Mouse (Mus musculus) adrenal gland, postnatal 10 days (tissue): ENCODE data around the gene Gm2a. TPM values are rescaled to one million over a fixed set of nuclear protein-coding genes. Genes with fewer than 3 reads are reported as not detected.
"Not testable (repeated sequence)": the region's sequence is repeated elsewhere in the genome, so short reads cannot be mapped to it uniquely, and the experiment has no call there.

Source experiments
- DNase-seq: peaks from one replicate; pipeline ENCODE4 v3.0.0; 2021; ENCODE audit warnings: mixed read lengths
- total RNA-seq, 2 experiments: library from RNA; stranded (reverse); gene quantifications; 2 replicates each; pipeline ENCODE4 v1.2.3; 2021

The Gm2a gene
- total RNA-seq, 2 experiments from 2014 or later, result 75.3 to 78.6 TPM

DNA sequence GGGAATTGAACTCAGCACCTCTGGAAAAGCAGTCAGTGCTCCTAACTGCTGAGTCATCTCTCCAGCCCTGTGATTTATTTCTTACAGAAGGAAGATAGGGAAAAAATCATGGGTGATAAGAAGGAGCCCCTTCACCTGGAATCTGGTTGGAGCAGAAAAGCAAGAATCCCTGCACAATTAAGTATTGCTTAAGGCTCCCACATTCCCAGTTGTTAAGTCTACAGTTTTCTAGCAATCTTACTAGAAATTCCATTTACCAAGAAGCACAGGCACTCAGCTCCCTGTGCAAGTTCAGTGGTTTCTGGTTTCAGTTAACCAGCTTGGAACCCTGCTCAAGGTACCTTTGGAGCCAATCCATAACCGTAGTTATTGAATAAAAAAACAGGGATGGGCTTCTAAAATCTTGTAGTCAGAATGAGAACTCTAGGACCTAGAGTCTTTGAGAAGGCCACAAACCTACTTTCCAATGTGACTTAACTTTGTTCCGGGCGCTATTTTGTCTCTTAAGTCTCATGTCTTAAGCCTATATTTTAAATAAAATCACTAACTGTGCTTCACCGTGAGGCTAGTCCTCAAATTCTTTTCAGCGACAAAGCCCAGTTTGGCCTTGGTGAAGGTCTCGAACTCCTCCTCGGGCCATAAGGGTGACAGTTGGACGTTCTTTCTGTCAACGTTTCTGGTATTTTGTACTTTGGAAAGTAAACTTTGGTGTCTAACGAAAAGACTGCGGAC, 1.0 kb upstream of the Gm2a start:
- no peak for DNase-seq

DNA sequence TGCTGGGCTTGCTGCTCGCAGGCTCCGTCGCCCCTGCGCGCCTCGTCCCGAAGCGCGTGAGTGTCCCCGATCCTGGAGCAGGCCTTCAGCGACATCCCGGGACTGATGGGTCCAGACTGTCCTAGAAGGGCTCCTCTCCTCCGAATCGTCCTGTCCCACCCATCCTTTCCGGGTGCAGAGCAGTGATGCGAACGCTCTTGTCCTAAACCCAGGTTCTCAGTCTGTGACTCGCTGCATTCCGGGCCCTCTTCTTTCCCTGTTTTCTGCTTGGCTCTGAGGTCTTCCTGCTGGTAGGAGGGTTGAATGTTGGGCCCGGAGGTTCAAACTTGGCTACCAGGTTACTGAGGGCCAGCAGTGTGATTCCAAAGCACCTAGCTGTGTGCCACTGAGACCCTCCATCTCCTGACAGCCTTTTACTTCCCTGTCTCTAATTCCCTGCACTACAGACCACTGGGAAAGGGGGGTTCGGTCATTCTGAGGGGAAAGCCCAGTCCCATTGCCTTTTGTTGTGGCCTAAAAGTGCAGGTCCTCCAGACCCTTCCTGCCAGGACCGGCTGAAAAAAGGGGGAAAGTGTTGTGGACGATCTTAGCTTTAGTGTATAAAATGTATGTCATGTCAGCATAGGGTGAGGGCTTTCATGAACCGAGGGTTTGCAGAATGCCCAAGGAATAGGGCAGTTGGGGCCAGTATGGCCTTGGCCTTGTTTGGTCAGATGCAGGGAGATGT, 437 bp downstream of the Gm2a start:
- DNase-seq, result no peak

DNA sequence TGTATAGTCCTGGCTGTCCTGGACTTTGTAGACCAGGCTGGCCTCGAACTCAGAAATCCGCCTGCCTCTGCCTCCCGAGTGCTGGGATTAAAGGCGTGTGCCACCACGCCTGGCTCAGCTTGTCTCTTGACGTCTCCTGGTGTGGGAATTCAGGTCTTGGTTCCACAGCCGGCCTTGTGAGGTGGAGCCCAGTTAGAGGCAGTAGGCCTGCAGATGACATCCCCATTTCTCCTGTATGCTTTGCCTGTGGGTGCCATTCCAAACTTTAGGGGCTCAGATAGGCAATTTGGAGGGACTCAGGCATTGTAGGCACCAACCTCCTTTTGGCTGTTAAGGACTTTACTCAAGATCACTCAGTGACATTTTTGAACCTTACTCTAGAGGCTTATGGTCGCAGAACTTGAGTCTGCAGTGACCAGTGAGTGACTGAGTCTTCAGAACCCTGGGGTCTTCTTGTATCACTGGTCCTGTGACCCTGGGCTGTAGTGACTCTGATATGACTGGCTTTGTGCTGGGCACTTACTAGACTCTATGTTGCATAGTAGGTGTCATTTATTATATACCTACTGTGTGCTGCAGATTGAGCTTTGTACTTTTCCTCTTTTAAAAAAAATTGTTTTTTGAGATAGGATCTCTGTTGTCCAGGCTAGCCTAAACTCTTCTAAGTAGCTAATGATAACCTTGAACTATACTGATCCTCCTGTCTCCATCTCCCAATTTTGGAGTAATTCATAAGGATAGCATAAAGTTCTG, 1.3 kb downstream of the Gm2a start:
- DNase-seq, result no peak

DNA sequence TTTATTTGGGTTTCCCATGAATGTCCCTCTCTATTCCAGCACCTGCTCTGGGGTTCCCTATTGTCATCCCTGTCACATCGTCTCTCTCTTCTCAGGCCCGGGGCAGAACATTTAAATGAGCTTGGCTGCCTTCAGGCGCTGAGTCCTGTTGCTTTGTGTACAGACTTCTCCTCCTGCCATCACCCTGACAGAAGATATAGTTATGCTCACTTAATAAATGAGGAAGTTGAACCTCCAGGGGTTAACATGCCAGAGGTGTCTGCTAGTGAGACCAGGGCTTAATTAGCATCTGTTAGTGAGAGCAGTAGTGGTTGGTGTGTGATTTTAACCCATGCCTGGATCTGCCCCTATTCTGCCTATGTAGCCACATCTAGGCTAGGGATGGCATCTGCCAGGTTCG, 2.0 kb downstream of the Gm2a start:
- DNase-seq, result no peak

DNA sequence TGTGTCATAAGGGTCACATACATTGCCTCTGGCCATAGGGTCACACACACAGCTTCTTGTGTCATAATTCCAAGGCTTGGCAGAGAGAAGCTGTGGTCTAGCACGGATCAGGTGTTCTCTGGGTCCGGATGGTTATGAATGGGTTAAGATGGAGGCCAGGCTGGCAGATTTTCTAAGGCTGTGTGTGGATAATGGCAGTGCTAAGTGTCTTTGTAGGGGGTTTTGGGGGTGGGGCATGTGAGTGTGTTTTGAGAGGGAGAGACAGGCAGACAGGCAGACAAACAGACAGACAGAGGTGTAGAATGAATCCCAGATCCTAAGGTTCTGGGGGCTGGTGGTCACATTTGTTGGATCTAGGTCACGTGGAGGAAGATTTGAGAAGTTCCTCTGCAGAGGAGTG, 4.1 kb downstream of the Gm2a start:
- DNase-seq, result no peak

DNA sequence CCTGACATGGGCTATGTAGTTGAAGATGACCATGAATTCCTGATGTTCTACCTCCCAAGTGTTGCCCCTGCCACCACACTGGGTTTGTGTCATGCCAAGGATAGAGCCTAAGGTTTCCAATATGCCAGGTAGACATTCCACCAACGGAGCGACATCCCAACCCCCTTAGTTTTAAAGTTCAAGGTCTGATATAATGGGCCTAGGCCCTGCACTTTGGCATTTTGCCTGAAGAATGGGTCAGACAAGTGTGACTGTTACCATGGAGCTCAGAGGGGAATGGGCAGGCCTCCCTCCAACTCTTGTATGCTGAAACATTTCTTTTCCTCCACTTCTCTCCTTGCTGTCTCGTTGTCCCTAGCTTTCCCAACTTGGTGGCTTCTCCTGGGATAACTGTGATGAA, 5.3 kb downstream of the Gm2a start:
- peak; percentile 62 for DNase-seq

DNA sequence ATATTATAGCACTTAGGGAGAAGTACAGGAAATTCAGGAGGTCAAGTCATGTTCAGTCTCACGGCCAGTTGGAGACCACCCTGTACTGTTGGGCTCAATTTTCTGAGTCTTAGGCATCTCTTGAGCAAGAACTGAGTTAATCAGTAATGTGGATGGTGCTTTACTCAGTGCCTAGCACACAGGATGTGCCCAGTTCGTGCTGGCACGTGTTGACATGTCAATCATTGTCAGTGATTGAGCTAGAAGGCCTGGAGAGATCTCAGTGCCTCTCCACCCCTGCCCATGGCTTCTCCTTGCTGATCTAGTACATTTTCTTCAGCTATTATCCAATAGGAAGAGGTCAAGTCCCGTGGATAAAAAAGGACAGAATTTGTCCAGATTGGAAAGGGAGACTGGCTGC, 7.5 kb downstream of the Gm2a start:
- DNase-seq, result no peak

DNA sequence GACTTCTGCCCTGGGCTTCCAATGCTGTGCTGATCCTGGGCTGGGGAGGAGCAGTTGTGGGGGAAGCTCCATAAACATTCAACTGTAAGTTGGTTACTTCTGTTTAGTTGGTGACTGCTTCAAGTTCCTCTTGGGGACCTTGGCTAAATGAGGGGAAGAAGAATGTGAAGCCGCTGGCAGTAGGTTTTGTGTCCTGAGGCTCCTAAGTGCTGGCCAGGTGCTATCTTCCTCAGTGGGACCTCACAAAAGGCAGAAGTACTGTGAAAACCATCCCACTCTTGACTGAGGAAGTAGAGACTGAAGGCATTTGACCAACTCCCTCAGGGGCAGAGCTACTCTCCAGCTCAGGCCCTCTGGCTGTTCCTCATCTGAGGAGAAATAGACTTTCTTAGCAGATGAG, 8.7 kb downstream of the Gm2a start:
- DNase-seq, result no peak

DNA sequence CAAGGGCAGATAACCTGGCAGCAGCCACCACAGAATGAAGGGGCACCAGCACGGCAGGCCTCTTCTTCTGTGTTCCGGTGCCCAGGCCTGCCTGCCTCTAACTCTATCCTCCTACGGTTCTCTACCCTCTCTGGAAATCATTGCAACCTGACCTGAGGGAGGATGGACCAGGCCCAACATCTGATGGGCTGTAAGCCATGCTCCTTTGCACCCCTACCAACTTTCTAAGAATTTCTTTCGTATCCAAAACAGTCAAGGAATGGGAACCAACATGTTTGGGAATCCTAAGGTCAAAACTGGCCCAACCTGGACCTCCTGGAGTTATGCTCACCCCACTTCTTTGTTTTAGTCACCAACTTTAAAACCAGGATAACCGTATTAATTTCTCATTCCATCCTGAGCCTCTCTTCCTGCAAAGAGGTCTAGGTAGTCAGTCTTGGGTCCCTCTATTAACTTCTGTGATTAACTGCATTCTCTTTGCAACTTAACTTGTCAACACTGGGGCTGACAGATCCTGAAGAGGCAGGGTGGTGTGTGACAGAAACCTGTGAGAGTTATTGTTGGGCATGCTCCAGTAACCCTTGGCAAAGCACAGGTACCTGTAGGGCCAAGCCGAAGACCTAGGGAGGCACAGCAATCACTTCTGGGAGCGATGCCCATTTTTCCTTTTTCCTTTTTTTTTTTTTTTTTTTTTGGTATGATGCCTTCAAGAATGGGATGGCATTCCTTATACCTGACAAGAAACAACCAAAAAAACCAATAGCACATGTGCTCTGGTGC, 11.8 kb downstream of the Gm2a start:
- no peak for DNase-seq

DNA sequence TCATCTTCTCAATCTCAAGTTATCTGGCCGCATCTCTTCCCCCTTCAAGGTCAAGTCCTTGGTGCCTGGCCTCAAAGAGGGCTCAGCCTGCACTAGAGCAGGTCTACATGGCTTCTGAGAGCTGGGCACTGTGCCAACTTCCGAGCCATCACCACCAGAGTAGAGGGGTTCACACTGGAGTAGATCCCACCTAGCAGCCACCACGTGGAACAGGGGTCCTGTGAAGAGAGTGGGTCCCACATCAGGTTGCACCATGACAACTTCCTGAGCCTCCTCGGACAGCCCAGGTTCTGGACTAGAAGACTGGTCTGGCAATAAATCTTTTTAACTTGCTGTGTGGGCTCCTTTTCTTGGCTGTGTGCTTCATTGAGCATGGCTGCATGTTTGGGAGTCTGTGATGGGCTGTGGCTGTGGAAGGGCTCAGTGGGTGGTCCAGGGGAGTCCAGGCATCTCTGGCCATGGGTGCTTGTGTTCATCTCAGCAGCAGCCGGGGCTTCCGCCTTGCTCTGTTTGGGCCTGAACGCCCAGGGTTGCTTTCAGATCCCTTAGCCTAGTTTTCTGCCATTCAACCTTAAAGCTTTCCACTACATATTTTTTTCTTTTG, 12.8 kb downstream of the Gm2a start:
- DNase-seq, result peak; percentile 37

DNA sequence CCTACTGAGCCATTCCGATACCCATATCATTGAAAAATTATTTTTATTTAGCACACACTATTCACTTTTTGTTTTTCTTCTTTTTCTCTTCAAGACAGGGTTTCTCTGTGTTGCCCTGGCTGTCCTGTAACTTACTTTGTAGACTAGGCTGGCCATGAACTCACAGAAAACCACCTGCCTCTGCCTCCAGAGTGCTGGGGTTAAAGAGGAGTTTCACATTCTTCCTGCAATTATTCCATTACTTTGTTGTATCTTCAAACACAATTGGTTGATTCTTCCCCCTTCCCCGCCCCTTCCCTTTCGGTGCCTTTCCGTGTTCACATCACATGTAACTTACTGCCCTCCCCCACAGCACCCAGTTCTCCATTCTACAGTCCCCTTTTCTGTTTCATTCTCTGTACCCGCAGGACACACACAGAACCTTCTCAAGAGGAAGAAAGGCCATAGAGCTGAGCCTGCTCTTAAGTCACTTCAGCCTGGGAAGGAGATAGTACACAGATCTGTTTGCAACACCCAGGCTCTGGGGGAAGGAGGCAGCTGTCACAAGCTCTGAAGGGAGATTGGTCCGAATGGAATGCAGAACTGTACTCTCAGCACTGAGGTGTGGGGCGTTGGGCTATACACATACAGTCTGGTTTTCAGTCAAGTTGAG, 15.4 kb downstream of the Gm2a start:
- DNase-seq, result no peak

DNA sequence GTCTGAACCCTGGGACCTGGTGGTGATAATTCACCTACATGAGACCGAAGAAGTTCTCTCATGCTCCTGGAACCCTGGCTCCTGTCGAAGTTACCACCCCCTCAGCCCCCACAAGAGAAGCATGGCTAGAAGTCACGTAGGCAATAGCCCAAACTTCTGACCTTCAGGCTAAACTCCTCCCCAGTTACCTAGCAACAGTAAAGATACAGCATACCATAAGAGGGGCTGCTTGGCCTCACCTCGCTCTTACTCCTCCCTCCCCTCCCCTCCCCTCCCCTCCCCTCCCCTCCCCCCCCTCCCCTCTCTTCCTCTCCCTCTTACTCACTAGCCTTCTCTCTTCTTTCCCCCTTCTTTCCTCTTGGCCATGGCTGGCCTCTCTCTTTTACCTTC, 15.9 kb downstream of the Gm2a start:
- DNase-seq, result not testable (repeated sequence)

DNA sequence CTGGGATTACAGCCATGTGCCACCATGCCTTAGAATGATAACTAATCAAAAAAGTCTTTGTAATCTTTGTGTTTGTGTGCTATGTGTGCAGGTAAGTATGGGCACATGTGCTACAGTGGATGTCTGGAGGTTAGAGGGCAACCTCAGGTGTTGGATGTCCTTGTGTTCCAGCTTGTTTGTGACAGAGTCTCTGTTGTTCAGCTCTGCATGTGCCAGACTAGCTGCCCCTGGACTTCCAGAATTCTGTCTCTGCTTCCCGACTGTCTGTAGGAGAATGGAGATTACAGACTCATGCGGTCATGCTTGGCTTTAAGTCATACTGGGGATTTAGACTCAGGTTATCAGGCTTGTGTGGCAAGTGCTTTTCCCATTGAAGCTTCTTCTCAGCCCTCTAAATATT, 16.4 kb downstream of the Gm2a start:
- no peak for DNase-seq

DNA sequence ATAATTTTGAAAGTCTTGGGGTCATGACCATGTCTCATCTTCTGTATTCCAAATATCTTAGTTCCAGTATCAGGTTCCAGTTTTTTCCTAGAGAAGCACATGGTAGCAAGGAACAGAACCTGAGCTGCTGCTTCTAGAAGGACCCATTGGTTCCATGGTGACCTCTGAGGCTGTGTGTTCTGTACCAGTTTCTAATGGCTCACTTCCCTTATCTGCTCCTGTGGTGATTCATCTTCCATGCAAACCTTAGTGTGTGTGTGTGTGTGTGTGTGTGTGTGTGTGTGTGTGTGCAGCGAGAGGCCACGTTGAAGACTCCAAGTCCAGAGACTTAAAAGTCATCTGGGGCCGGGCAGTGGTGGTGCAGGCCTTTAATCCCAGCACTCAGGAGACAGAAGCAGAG, 18.1 kb downstream of the Gm2a start:
- DNase-seq, result peak; percentile 42

DNA sequence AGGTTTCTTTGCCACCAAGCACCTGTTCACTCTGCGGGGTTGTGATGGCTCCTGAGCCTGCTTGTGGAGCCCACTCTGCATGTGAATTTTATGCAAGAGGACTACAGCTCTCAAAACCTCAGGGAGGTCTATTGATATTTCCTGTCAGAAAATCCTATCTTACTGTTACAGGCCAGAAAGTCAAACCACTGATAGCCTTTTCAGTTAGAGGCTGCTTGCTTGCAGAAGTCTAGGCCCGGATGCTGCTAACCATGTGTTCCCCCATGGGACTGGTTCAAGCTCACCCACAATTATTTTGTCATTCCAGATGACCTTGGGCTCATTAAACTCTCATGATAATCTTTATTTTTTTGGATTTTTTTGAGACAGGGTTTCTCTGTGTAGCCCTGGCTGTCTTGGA, 19.1 kb downstream of the Gm2a start:
- no peak for DNase-seq

DNA sequence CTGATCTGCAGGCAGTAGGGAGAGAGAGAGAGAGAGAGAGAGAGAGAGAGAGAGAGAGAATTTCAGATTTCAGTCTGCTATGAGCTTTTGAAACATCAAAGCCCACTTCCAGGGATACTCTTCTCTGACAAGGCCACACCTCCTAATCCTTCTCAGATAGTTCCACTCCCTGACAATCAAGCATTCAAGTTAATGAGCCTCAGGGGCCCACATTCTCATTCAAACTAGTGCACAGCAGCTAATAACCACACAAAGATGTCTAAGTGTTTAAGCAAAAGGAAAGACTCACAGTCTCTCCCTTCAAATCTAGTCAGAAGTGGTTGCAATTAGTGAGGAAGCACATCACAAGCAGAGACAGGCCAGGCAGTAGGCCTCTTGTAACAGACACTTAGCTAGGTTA, 22.4 kb downstream of the Gm2a start:
- no peak for DNase-seq

DNA sequence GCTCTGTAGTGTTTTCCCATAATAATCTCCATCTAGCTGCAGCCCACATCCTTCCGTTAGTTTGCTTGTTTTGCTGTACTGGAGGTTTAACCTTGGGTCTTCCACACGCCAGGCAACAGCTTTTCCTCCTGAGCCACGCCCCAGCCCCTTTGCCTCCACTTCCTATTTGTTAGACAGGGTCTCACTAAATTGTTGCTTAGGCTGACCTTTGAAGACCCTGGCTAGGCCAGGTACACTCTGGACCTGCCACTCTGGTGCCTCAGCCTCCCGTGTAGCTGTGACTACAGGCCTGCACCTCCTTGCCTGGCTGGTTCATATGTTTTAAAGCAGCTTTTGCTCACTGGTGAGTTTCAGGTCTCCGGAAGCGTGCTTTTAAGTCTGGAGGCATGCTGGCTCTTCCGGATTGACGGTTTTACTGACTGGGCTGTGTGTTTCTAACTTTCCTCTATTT, 22.9 kb downstream of the Gm2a start:
- DNase-seq, result no peak

DNA sequence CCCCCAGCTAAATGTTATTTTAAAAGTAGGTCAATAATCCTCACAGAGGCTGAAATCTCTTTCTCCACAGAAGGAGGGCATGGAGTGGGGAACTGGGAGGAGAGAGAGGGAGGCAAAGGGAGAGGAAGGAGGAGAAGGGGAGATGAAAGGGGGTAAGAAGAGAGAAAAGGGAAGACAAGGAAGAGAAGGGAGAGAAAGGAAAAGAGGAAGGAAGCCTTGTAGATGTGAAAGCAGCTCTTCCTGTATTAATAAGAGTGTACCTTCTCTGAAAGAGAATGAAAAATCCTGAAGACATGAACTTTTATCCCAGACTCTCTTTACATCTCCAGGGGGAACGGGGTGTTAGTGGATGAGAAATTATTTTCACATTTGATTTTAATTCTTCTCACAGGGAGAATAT, 23.5 kb downstream of the Gm2a start:
- no peak for DNase-seq

DNA sequence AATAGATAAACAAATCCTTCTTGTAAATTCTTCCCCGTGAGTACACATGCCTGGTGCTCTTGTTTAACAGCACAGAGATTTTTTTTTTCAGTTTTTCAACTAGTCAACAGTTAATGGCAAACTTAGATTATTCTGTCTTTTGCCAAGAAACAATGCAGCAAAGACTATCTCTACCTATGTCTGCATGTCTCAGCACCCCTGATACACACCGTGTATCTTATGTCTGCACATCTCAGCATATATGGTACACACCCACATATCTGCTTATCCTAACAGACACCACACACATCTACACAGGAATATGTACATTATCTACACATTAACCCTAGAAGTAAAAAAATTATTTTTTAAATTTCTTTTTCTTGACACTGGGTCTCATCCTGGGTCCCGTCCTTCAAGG, 28.7 kb downstream of the Gm2a start:
- DNase-seq, result no peak

DNA sequence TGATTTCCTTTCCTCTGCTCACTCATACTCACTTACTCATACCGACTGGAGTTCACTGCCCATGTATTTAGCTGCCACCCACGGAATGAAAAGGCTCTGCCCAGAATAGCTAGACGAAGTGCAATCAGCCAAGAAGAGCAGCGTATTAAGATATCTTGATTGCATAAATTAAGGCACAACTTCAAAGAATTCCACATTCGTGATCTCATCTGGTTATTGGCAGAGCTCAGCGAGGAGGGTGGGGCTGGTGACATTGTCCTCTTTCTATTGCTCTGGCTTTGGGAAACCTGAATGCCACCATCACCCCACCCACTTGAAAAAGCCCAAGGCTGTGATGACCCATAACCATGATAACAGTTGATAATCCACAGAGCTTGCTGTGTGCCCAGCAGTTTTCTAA, 30.0 kb downstream of the Gm2a start:
- peak; percentile 46 for DNase-seq

DNA sequence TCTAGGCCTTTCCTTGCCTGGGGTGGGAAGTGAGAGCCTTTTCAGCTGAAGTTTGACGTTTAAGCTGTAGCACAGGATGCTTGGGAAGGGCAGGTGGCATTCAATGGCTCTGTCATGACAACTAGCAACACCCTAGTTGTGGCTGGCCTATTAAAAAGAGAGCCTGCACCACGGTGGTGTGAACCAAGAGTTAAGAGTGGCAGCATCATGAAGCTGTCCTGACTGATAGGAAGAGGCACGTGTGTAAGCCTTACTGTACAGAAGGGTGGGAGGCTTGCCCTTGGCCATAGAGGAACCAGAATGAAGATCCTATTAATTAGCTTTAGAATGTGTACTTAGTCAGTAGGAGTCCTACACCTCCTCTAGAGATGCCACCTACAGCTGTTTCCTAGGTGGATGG, 30.5 kb downstream of the Gm2a start:
- no peak for DNase-seq
